Mouse (Mus musculus) c-Kit-positive CD71-positive TER-119-negative erythroid progenitor cells, embryonic 14.5 days (primary cell): Measurements from ENCODE around the gene Stx1a.

Source experiments
- DNase-seq: peaks from one replicate; pipeline ENCODE4 v3.0.0-alpha.2; 2013; ENCODE audit warnings: low read depth

Gene Stx1a

DNA sequence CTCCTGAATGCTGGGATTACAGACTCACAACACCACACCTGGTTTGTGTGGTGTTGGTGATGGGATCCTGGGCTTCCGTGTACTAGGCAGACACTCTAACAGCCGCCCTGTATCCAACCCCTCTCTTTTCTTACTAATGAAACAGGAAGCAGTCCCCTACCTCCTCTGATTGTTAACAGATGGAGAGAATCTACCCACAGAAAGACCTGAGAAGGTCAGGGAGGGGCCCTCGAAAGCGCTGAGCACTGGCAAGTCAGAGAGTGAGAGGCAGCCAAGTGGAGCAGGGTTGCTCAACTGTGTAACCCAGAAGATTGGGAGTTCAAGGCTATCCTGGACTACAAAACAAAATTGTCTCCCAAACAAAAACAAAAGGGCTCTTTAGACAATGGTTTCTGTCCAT is 63.6 kb downstream of the Stx1a start:
- no peak for DNase-seq

DNA sequence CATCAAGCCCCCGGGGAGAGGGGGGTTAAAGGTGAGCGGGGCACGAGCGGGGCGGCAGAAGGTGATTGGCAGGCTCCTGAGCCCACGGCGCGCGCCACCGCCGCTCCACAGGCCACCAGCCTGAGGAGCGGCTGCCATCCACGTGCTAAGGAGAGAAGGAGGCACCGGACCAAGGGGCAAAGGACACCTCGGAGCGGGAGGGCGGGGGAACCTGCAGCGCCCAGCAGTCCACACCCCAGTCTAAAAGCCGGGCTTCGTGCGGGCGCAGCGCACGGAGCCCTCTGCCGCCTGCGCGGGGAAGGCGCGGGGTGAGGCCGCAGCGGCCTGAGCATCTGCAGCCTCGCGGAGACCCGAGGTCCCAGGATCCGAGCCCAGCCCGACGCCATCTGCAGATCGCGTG is 66.4 kb downstream of the Stx1a start, which contains the start of gene Mlxipl:
TSS of gene Mlxipl (plus strand) at position 238 of the 400 bp plus-strand sequence.
- no peak for DNase-seq
